Mouse (Mus musculus): Measurements from ENCODE around the gene Olfr381. TPM values are rescaled to one million over a fixed set of nuclear protein-coding genes. Genes with fewer than 3 reads are reported as not detected.

The Olfr381 gene
- total RNA-seq (2023), result not detected

GRCm38 (mm10) chr11:73491503-73491902 is at the start of gene Olfr381:
Gene Olfr381, minus strand, starts transcription at chr11:73491603.

GRCm38 (mm10) chr11:73517097-73517496 is 25.7 kb upstream of the Olfr381 start, which contains the start of gene Olfr382:
Gene Olfr382, minus strand, starts transcription at chr11:73517197.

GRCm38 (mm10) chr11:73457408-73457807 is 34.0 kb downstream of the Olfr381 start, which contains the start of gene Olfr380:
Gene Olfr380, minus strand, starts transcription at chr11:73457508.

Other genes with a start within 250 kb of the Olfr381 start
- not detected for gene Trpv3, start 224.2 kb downstream of the Olfr381 start, total RNA-seq (2023)
- 10 to 100 TPM; 11.5 to 11.6 TPM for gene Aspa, start 162.0 kb downstream of the Olfr381 start, total RNA-seq (2023)
- not detected for gene Gm49340, start 161.9 kb downstream of the Olfr381 start, total RNA-seq (2023)
- gene Spata22, start 161.9 kb downstream of the Olfr381 start, total RNA-seq (2023), result not detected
- gene Olfr20, start 140.8 kb downstream of the Olfr381 start, total RNA-seq (2023), result not detected
- gene Olfr376, start 120.4 kb downstream of the Olfr381 start, total RNA-seq (2023), result not detected
- gene Olfr1, start 92.0 kb downstream of the Olfr381 start, total RNA-seq (2023), result not detected
- not detected for gene Olfr378, start 63.1 kb downstream of the Olfr381 start, total RNA-seq (2023)
- gene Olfr380, start 34.1 kb downstream of the Olfr381 start, total RNA-seq (2023), result not detected
- not detected for gene Olfr382, start 25.6 kb upstream of the Olfr381 start, total RNA-seq (2023)
- not detected for gene Olfr385, start 101.4 kb upstream of the Olfr381 start, total RNA-seq (2023)
- not detected for gene Olfr384, start 107.0 kb upstream of the Olfr381 start, total RNA-seq (2023)
- gene Zfp735, start 197.2 kb upstream of the Olfr381 start, total RNA-seq (2023), result not detected

All from monocyte, adult 59 days (primary cell).